Comparison of ENCODE assay signal across 12 mouse cellular contexts in genomic region chr6:143092856-143093255, GRCm38 (mm10).
"Had no signal": no experiment of that assay in that cellular context is flagged by ENCODE, and none has a peak within 500 bp of the region (broad histone marks: within the 10 kb centered on the region; RNA-seq: fewer than 3 reads in every experiment).

No protein-coding gene starts in this region.

- DNase-seq: kidney, adult 11 months; kidney, postnatal 14 days; lung, adult 18-20 months; lung, postnatal 36 days; right cerebral cortex, postnatal 25 days; spleen, adult 18-20 months; thymus, adult 18-20 months; thymus, postnatal 14 days had no signal

- H3K4me1 ChIP-seq: limb, embryonic 15.5 days had no signal

- H3K27me3 ChIP-seq: kidney, embryonic 15.5 days; limb, embryonic 15.5 days; midbrain, embryonic 13.5 days had no signal

- H3K9me3 ChIP-seq: kidney, embryonic 15.5 days; limb, embryonic 15.5 days; midbrain, embryonic 13.5 days had no signal

- H3K4me3 ChIP-seq: kidney, embryonic 15.5 days; left cerebral cortex, adult 2 months; limb, embryonic 15.5 days; midbrain, embryonic 13.5 days had no signal

- H3K27ac ChIP-seq: kidney, embryonic 15.5 days; left cerebral cortex, adult 2 months; limb, embryonic 15.5 days; midbrain, embryonic 13.5 days had no signal
